In the genomic region with DNA sequence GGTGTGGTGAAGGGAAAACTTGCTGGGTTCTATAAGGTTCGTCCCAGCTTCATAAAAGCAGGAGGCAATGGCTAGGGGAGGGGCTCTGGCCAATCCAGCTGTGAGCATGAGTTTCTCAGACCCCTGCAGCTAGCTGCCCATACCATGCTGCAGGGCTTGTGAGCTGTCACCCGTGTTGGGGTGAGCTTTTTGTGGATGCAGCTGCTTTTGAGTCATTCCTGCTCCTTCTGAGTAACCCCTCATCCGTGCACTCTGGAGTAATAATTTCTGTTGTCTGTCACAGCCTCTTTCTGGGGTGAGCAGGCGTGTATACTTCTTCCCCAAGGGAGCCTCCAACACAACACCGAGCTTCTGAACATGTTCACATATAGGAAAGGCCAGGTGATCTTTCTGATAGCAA, we compare ENCODE assay signal across 26 mouse cellular contexts.
"Had no signal": no experiment of that assay in that cellular context is flagged by ENCODE, and none has a peak within 500 bp of the region (broad histone marks: within the 10 kb centered on the region; RNA-seq: fewer than 3 reads in every experiment).

No protein-coding gene starts in this region.

- DNase-seq: kidney, adult 18-20 months; kidney, postnatal 36 days; liver; lung, adult 18-20 months; lung, postnatal 10 days; lung, postnatal 36 days; right cerebral cortex, adult 18-20 months; right cerebral cortex, postnatal 14 days; right cerebral cortex, postnatal 4 days; thymus, adult 2 months; thymus, postnatal 14 days; thymus, postnatal 4 days had no signal

- H3K27me3 ChIP-seq: intestine, embryonic 15.5 days; limb, embryonic 13.5 days; liver, embryonic 12.5 days; liver, embryonic 15.5 days; lung, embryonic 15.5 days; midbrain, embryonic 13.5 days; neural tube, embryonic 15.5 days had no signal

- H3K4me1 ChIP-seq: intestine, embryonic 15.5 days; limb, embryonic 10.5 days; limb, embryonic 13.5 days; liver, embryonic 12.5 days; liver, embryonic 15.5 days; lung, embryonic 15.5 days; midbrain, embryonic 10.5 days; midbrain, embryonic 13.5 days had no signal

- H3K4me2 ChIP-seq: intestine, embryonic 15.5 days; limb, embryonic 13.5 days; liver, embryonic 12.5 days; liver, embryonic 15.5 days; lung, embryonic 15.5 days; midbrain, embryonic 13.5 days; neural tube, embryonic 15.5 days had no signal

- H3K27ac ChIP-seq: intestine, embryonic 15.5 days; kidney, postnatal 0 days; limb, embryonic 10.5 days; limb, embryonic 13.5 days; liver, embryonic 12.5 days; liver, embryonic 15.5 days; lung, embryonic 15.5 days; midbrain, embryonic 10.5 days; midbrain, embryonic 13.5 days; neural tube, embryonic 15.5 days; stomach, postnatal 0 days had no signal

- ATAC-seq: intestine, embryonic 15.5 days; liver, embryonic 12.5 days; midbrain, embryonic 13.5 days; midbrain, embryonic 16.5 days had no signal

- H3K4me3 ChIP-seq: intestine, embryonic 15.5 days; limb, embryonic 10.5 days; limb, embryonic 13.5 days; liver, embryonic 12.5 days; liver, embryonic 15.5 days; lung, embryonic 15.5 days; megakaryocyte, embryonic 14.5 days; midbrain, embryonic 10.5 days; midbrain, embryonic 13.5 days; myocyte; neural tube, embryonic 15.5 days had no signal

- H3K36me3 ChIP-seq: intestine, embryonic 15.5 days; limb, embryonic 10.5 days; liver, embryonic 12.5 days; liver, embryonic 15.5 days; lung, embryonic 15.5 days; midbrain, embryonic 10.5 days; midbrain, embryonic 13.5 days had no signal

- H3K9me3 ChIP-seq: intestine, embryonic 15.5 days; limb, embryonic 10.5 days; limb, embryonic 13.5 days; liver, embryonic 12.5 days; liver, embryonic 15.5 days; lung, embryonic 15.5 days; megakaryocyte, embryonic 14.5 days; midbrain, embryonic 10.5 days; midbrain, embryonic 13.5 days; neural tube, embryonic 15.5 days had no signal

- H3K9ac ChIP-seq: intestine, embryonic 15.5 days; limb, embryonic 13.5 days; liver, embryonic 12.5 days; liver, embryonic 15.5 days; lung, embryonic 15.5 days; midbrain, embryonic 13.5 days; neural tube, embryonic 15.5 days had no signal
